Mouse (Mus musculus) natural killer cell, adult 2 months (primary cell): ENCODE data around the gene Nudt14.

ENCODE experiments used
- DNase-seq, 2 experiments: peaks; one replicate each; pipeline ENCODE4 v3.0.0; 2022; ENCODE audit warnings: low spot score in 2 of 2

Gene Nudt14

DNA sequence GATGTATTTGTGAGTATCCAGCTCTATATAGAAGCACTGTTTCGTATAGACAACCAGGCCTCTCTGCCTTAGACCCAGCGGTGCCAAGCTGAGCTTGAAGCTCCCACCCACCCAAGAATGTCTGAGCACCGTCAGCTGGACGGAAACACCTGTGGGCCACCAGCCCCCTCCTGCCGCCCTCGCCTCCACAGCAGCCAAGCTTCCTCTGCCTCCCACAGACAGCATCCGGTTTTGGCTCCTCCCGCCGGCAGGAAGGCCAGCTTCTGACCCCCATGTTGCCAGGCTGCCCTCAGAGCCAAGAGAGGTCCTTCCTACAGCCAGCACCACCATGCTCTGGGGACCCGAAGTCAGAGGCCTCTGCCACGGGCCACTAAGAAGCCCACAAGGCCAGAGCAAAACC, 27.4 kb downstream of the Nudt14 start:
- no peak for DNase-seq

DNA sequence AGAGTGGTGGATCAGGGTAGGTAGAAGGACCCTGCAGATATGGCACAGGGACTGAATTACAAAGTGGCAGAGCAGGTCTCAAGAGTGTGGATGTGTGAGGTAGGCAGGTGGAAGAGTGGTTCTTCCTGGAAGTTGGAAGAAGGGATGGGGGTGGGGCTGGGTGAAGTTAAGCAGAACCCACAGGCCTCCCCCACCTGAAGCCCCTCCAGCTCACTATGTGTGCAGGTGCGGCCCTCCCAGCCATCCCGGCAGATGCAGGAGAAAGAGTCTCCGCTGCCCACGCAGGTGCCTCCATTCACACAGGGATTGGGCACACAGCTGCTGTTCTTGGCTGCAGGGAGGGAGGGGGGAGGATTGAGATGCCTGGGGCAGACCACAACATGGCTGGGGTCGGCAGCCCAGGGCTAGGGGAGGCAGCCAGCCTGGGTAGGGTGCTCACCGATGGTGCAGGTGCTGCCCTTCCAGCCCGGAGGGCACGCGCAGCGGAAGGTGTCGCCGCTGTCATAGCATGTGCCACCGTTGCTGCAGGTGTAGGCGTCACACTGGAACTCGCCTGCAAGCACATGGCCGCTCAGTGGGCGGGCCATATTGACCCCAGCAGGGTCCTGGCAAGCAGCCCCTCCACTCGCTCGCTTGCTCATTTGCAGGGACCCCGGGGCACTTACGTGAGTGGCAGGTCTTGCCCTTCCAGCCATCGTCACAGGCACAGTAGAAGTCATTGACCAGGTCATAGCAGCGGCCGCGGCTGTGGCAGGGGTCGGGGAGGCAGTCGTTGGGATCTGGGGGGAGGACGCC, 28.8 kb downstream of the Nudt14 start:
- DNase-seq, result no peak

DNA sequence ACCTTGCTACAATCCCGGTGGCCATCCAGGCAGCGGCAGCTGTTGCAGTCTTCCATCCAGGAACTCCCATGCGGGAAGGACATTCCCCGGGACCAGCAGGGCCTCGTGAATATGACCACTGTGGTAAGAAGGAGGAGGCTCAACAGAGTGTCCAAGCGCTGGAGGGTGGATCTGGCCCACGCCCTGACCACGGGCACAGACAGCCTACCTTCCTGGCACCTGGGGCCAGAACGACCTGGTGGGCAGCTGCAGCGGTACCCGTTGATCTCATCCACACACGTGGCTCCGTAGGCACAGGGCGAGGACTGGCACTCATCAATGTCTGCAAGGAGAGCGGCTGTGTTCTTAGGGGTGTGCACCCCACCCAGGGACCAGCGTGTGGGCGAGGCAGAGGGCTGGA, 30.2 kb downstream of the Nudt14 start:
- DNase-seq, result no peak

DNA sequence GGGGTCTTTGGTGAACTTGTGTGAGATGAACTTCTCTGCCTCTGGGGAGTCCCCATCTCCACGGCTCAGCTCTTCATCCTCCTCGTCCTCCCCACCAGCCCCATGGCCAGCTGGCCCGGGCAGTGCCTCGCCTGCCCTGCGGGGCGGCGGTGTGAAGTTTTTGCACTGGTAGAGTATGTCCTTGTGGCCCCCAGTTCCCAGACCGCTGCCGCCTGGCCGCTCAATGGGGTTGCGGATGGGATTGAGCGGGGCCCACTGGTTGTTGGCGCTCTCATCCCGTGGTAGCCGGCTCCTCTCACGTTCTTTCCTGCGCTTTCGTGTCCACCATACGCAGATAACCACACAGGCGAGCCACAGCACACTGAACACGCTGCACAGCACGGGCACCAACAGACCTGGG, 32.9 kb downstream of the Nudt14 start:
- DNase-seq, result no peak

DNA sequence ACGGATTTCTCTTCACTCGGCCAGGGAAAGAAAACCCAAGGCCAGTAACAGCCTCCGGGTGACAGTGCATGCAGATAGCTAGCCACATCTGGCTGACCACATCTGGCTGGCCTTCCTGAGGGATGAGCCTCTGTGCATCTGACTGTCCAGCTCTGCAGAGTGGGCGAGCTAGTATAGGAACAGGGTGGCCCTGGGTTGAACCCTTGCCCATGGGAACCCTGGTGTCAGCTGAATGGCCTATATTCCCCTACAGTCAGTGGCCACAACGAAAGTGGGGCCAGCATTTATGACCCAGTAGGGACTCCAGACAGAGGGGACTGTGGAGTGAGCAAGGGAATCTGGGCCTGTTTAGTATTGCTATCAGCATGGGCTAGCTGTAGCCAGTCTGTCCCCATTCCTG, 36.9 kb downstream of the Nudt14 start:
- DNase-seq, result no peak

DNA sequence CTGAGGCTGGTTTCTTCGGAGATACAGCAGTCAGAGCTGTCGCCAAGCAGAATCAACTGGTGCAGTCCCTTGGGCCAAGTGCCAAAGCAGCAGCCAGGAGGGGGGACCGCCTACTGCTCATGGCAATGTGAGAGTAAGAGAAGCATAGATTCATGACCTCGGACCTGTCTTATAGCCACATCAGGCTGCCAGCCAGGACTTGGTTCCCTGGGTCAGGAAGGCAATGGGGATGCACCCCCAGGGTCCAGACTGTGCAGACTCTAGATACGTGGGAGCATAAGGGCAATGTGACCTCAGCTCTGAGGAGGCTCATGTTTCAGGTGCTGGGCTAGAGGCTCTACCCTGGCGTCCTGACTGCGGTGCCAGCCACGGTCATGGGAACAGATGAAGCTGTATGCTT, 38.0 kb downstream of the Nudt14 start:
- no peak for DNase-seq

DNA sequence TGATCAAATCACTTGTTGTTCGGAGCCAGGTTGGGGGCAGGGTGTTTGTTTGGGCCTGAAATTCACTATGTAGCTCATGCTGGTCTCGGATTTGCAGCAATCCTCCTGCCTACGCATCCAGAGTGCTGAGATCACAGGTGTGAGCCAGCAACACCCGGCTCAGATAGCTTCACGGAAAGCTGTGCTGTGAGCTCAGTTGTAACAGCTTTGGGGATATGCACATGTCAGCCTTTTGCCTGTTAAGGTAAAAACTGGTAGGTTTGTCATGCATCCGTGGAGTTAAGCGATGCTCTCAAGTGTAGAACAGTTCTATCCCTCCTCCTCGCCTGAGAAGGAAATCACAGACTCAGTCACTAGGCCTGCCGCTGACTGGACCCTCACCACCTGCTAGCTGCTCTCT, 41.3 kb downstream of the Nudt14 start:
- DNase-seq, result no peak

DNA sequence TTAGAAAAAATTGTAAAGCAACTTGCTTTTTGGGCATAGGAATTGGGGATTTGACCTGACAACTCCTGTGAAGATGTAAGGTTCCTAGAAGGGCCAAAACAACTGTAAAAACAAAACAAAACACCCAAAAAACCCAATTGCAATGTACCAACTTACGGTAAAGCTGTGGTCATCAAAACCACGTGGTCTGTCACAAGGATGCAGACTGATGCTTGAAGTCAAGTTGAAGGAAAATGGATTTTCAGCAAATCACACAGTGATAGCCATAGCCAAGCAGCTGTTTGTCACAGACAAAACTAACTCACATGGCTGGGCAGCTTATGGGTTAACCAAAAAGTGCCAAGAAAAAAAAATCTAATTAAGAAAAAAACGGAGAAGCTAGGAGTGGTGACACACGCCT, 43.0 kb downstream of the Nudt14 start:
- DNase-seq, result no peak

DNA sequence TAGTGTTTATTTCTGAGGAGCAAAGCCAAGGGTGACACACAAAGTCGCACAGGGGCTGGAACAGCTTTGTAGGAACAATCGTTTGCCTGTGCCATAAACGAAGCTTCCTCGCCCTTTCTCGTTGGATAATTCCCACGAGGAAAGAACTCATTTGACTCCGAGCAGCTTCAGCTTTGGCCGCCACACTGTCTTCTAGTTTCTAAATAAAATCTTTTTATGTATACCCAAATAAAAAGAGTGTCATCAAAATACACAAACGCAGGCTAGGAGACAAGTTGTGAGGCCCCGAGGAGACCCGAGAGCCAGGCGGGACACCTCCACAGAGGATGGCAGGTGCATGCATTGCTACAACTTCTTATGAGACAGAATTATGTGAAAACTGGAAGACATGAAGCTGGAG, 43.6 kb downstream of the Nudt14 start:
- DNase-seq, result no peak

DNA sequence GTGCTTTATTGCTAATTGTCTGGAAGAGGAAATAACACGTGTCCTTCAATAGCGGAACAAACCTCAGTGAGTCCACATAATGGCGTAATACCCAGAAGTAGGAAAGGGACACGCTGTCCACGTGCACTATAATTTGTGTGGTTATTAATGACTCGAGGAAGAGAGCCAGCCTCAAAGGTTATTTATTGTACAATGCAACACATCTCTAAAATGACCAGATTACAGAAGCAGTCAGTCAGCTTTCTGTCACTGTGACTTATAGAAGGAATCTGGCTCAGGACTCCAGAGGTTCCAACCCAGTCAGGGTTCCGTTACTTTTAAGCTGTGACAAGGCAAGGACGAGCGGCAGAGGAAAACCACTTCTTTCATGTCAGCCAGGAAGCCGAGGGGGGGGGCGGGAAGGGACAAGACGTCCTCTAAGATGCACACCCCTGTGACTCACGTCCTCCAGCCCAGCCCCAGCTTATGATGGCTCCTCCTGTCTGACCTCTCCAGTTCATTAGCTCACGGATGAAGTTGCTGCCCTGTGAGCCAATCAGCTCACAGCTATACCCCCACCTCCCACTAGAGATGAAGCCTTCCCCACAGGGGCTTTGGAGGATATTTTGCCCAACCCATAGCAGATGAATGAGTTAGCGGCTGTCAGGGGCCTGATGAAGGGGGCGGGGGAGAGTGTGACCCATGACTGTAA, 44.3 kb downstream of the Nudt14 start:
- DNase-seq, result peak in 1 of 2 experiments; percentile 31

DNA sequence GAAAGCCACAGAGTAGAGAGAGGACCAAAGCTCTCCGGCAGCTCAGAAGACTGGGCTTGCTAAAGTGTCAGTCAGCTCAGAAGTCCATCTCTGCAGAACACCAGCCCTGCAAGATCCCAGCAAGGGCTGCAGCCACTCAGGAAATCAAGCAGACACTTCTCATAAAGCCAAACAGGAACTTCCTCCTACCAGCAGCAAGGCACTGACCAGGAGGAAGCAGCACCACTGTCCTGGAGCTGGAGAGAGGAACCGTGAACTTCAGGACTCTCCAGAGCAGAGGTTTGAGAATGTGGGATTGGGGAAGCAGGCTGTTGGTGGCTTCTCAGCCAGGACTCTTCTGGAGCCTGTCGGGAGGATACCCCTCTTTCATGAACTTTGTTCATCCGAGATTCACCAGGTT, 47.0 kb downstream of the Nudt14 start:
- no peak for DNase-seq

DNA sequence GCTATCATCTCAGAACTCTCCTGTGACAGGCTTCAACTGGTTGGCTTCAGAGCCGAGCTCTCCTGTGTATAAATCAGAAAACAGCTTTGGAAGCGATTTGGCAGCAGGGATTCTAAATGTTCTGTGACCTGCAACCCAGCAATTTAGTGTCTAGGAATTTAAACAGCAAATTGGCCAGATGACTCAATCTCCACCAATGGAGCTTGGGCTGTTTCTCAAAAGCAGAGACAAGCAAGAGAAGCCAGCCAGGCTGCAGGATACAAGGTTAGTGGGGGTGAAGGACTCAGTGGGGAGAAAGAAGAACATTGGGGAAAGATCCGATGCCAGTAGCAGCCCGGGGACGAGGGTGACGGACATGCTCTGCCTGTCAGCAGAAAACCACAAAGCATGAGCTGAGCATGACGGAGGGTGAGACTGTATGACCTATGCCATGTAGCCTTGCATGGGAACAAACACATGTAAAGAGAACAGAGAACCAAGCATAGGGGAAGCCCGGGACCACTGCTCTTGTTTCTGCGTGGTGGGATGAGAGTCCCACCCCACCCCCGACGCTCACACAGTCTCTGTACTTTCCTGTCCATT, 47.5 kb downstream of the Nudt14 start:
- no peak for DNase-seq

DNA sequence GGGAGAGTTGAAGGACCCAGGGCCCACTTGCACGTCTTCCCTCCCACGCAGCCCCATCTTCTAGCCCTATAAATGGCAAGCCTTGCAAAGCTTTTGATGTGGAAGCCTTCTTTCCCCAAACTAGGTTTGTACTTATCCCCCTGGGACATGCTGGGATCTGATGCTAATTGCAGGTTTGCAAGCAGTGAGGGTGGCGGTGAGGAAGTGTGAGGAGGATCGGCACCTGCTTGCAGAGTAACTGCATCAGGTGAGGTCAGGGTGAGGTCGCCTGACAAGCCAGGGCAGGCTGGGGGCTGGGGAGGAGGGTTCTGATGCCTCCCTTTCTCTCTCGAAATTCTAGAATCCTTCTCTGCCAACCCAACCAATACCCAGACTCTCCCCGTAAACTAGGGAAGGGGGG, 56.5 kb downstream of the Nudt14 start:
- DNase-seq, result no peak
